Mouse (Mus musculus): ENCODE measurements around the gene Golga1. TPM values are rescaled to one million over a fixed set of nuclear protein-coding genes. Genes with fewer than 3 reads are reported as not detected.

Gene Golga1
- total and polyA plus RNA-seq, 3 experiments = 1.9 to 29.4 (median 26.7) TPM

GRCm38 (mm10) chr2:39082706-39083105, 17.4 kb upstream of the Golga1 start:
- H3K4me1 ChIP-seq (ENCODE audit: insufficient read depth, low read depth, low read length) = no peaks in the 10 kb centered on the region
- no peaks in the 10 kb centered on the region for H3K27me3 ChIP-seq (ENCODE audit: insufficient read depth, low read length)
- H3K36me3 ChIP-seq (replicated peaks) = peaks cover 24% of the 10 kb centered on the region
- ATAC-seq (ENCODE audit: extremely low read depth, insufficient number of reproducible peaks, low FRiP score, poor library complexity, severe bottlenecking) (no peak), DNase-seq (ENCODE audit: low spot score) (no peak)
- no peak for TF ChIP-seq TAL1 (conservative IDR thresholded peaks at IDR 0.05; ENCODE audit: low read depth, low read length)
- TF ChIP-seq GATA1 (IDR thresholded peaks at IDR 0.05; ENCODE audit: borderline replicate concordance, low read length) = no peak
- TF ChIP-seq GATA2 (IDR thresholded peaks at IDR 0.05; ENCODE audit: borderline replicate concordance, low read depth, low read length) = no peak
- TF ChIP-seq POLR2AphosphoS5 (IDR thresholded peaks at IDR 0.05; ENCODE audit: insufficient replicate concordance, low read depth, low read length) = no peak
- TF ChIP-seq CTCF (IDR thresholded peaks at IDR 0.05; ENCODE audit: low read depth, low read length) = no peak
- H3K9me3 ChIP-seq (replicated peaks) = no peaks in the 10 kb centered on the region
- no peak overlapping the region for H3K4me3 ChIP-seq (ENCODE audit: low read depth, low read length)

- Histone ChIP-seq H3K9me3 (replicated peaks) (no peaks in the 10 kb centered on the region), H3K4me1 (ENCODE audit: insufficient read depth, low read depth, low read length) (peaks cover 4% of the 10 kb centered on the region; the same call in 1 of the 2 replicates), H3K36me3 (replicated peaks) (peaks cover 2% of the 10 kb centered on the region), H3K4me3 (ENCODE audit: low read depth, low read length) (no peak overlapping the region), H3K27me3 (ENCODE audit: insufficient read depth, low read length) (no peaks in the 10 kb centered on the region)
- TF ChIP-seq GATA2 (IDR thresholded peaks at IDR 0.05; ENCODE audit: borderline replicate concordance, low read depth, low read length) (no peak), CTCF (IDR thresholded peaks at IDR 0.05; ENCODE audit: low read depth, low read length) (no peak), POLR2AphosphoS5 (IDR thresholded peaks at IDR 0.05; ENCODE audit: insufficient replicate concordance, low read depth, low read length) (no peak), GATA1 (IDR thresholded peaks at IDR 0.05; ENCODE audit: borderline replicate concordance, low read length) (no peak), TAL1 (conservative IDR thresholded peaks at IDR 0.05; ENCODE audit: low read depth, low read length) (no peak)
- DNase-seq (ENCODE audit: low spot score) (no peak), ATAC-seq (ENCODE audit: extremely low read depth, insufficient number of reproducible peaks, low FRiP score, poor library complexity, severe bottlenecking) (no peak)
Observed at GRCm38 (mm10) chr2:39070666-39071065, 5.3 kb upstream of the Golga1 start.

GRCm38 (mm10) chr2:39069096-39069495, 3.8 kb upstream of the Golga1 start:
- DNase-seq (ENCODE audit: low spot score) = no peak
- Histone ChIP-seq H3K36me3 (replicated peaks) (peaks cover 2% of the 10 kb centered on the region), H3K9me3 (replicated peaks) (no peaks in the 10 kb centered on the region), H3K27me3 (ENCODE audit: insufficient read depth, low read length) (no peaks in the 10 kb centered on the region), H3K4me1 (ENCODE audit: insufficient read depth, low read depth, low read length) (peaks cover 9% of the 10 kb centered on the region), H3K4me3 (ENCODE audit: low read depth, low read length) (no peak overlapping the region)
- TF ChIP-seq CTCF (IDR thresholded peaks at IDR 0.05; ENCODE audit: low read depth, low read length) (no peak), GATA1 (IDR thresholded peaks at IDR 0.05; ENCODE audit: borderline replicate concordance, low read length) (no peak), GATA2 (IDR thresholded peaks at IDR 0.05; ENCODE audit: borderline replicate concordance, low read depth, low read length) (no peak), TAL1 (conservative IDR thresholded peaks at IDR 0.05; ENCODE audit: low read depth, low read length) (no peak), POLR2AphosphoS5 (IDR thresholded peaks at IDR 0.05; ENCODE audit: insufficient replicate concordance, low read depth, low read length) (no peak)
- no peak for ATAC-seq (ENCODE audit: extremely low read depth, insufficient number of reproducible peaks, low FRiP score, poor library complexity, severe bottlenecking)

GRCm38 (mm10) chr2:39064687-39065399, 498 bp downstream of the Golga1 start:
- H3K36me3 ChIP-seq (replicated peaks) = peaks cover 29% of the 10 kb centered on the region
- H3K4me1 ChIP-seq (ENCODE audit: insufficient read depth, low read depth, low read length) = peaks cover 11% of the 10 kb centered on the region
- no peak for DNase-seq (ENCODE audit: low spot score)
- H3K27me3 ChIP-seq (ENCODE audit: insufficient read depth, low read length) = no peaks in the 10 kb centered on the region
- H3K4me3 ChIP-seq (ENCODE audit: low read depth, low read length) = peak overlapping the region; percentile 91
- TF ChIP-seq TAL1 (conservative IDR thresholded peaks at IDR 0.05; ENCODE audit: low read depth, low read length) (no peak), GATA2 (IDR thresholded peaks at IDR 0.05; ENCODE audit: borderline replicate concordance, low read depth, low read length) (no peak), CTCF (IDR thresholded peaks at IDR 0.05; ENCODE audit: low read depth, low read length) (no peak), POLR2AphosphoS5 (IDR thresholded peaks at IDR 0.05; ENCODE audit: insufficient replicate concordance, low read depth, low read length) (no peak), GATA1 (IDR thresholded peaks at IDR 0.05; ENCODE audit: borderline replicate concordance, low read length) (no peak)
- peak; percentile 23; the same call in 1 of the 2 replicates for ATAC-seq (ENCODE audit: extremely low read depth, insufficient number of reproducible peaks, low FRiP score, poor library complexity, severe bottlenecking)
- no peaks in the 10 kb centered on the region for H3K9me3 ChIP-seq (replicated peaks)

DNA sequence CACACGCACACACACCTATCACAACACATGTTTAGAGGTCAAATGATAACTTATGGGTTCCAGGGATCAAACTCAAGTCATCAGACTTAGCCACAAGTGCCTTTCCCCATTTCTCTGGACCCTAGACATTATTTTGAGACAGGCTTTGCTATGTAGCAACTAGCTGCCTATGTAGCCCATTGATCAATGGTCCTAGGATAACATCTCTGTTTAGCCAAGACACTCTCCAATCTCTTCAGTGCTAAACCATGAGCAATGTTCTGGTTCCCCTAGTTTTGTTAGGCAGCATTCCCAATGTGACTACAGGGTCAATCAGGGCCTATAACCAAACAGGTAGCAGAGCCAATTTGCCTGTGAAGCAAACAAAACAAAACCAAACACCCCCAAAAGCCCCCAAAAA, 16.8 kb downstream of the Golga1 start:
- ATAC-seq (ENCODE audit: extremely low read depth, insufficient number of reproducible peaks, low FRiP score, poor library complexity, severe bottlenecking) = no peak
- H3K4me1 ChIP-seq (ENCODE audit: insufficient read depth, low read depth, low read length) = no peaks in the 10 kb centered on the region
- H3K36me3 ChIP-seq (replicated peaks) = peaks cover 80% of the 10 kb centered on the region
- H3K27me3 ChIP-seq (ENCODE audit: insufficient read depth, low read length) = no peaks in the 10 kb centered on the region
- no peaks in the 10 kb centered on the region for H3K9me3 ChIP-seq (replicated peaks)
- no peak for DNase-seq (ENCODE audit: low spot score)
- H3K4me3 ChIP-seq (ENCODE audit: low read depth, low read length) = no peak overlapping the region
- TF ChIP-seq GATA2 (IDR thresholded peaks at IDR 0.05; ENCODE audit: borderline replicate concordance, low read depth, low read length) = no peak
- no peak for TF ChIP-seq TAL1 (conservative IDR thresholded peaks at IDR 0.05; ENCODE audit: low read depth, low read length)
- no peak for TF ChIP-seq GATA1 (IDR thresholded peaks at IDR 0.05; ENCODE audit: borderline replicate concordance, low read length)
- TF ChIP-seq CTCF (IDR thresholded peaks at IDR 0.05; ENCODE audit: low read depth, low read length) = no peak
- TF ChIP-seq POLR2AphosphoS5 (IDR thresholded peaks at IDR 0.05; ENCODE audit: insufficient replicate concordance, low read depth, low read length) = no peak

DNA sequence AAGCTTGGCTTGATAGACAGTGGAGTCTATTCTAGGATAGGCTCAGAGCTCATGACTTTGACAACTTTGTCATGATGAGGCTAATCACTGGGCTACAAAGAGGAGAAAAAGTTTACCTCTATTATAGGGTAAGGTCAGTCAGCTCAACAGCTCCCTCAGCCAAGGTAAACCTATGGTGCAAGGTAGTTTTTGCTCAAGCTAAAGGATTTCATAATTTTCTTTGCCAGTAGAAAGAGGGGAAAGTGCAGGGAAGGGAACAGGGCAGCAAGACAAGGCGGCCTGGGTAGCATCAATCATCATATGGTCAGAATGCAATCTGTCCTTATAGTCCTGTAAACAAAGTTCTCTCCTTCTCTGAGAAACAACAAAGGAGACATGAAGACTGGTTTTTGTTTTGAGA, 25.1 kb downstream of the Golga1 start:
- DNase-seq (ENCODE audit: low spot score) = no peak
- Histone ChIP-seq H3K4me1 (ENCODE audit: insufficient read depth, low read depth, low read length) (peaks cover 3% of the 10 kb centered on the region), H3K9me3 (replicated peaks) (no peaks in the 10 kb centered on the region), H3K27me3 (ENCODE audit: insufficient read depth, low read length) (no peaks in the 10 kb centered on the region), H3K36me3 (replicated peaks) (peaks cover 75% of the 10 kb centered on the region), H3K4me3 (ENCODE audit: low read depth, low read length) (no peak overlapping the region)
- ATAC-seq (ENCODE audit: extremely low read depth, insufficient number of reproducible peaks, low FRiP score, poor library complexity, severe bottlenecking) = no peak
- TF ChIP-seq GATA2 (IDR thresholded peaks at IDR 0.05; ENCODE audit: borderline replicate concordance, low read depth, low read length) = no peak
- TF ChIP-seq CTCF (IDR thresholded peaks at IDR 0.05; ENCODE audit: low read depth, low read length) = no peak
- no peak for TF ChIP-seq GATA1 (IDR thresholded peaks at IDR 0.05; ENCODE audit: borderline replicate concordance, low read length)
- no peak for TF ChIP-seq POLR2AphosphoS5 (IDR thresholded peaks at IDR 0.05; ENCODE audit: insufficient replicate concordance, low read depth, low read length)
- no peak for TF ChIP-seq TAL1 (conservative IDR thresholded peaks at IDR 0.05; ENCODE audit: low read depth, low read length)

Measured in G1E (cell line).